Mouse (Mus musculus) A20 (cell line): ENCODE measurements around the gene Nrxn1.

Experiments used
- DNase-seq: peaks from one replicate; pipeline ENCODE4 v3.0.0-alpha.2; 2011; ENCODE audit warnings: low read depth, low spot score

Gene Nrxn1

GRCm38 (mm10) chr17:90087616-90088313, 1005.1 kb downstream of the Nrxn1 start:
- no peak for DNase-seq

GRCm38 (mm10) chr17:90086826-90087225, 1006.0 kb downstream of the Nrxn1 start:
- no peak for DNase-seq

GRCm38 (mm10) chr17:90079003-90079402, 1013.9 kb downstream of the Nrxn1 start:
- DNase-seq: no peak

- no peak for DNase-seq
Observed at GRCm38 (mm10) chr17:90078488-90078887, 1014.4 kb downstream of the Nrxn1 start.

- DNase-seq: no peak
Observed at GRCm38 (mm10) chr17:90062866-90063265, 1030.0 kb downstream of the Nrxn1 start.

GRCm38 (mm10) chr17:90060872-90061271, 1032.0 kb downstream of the Nrxn1 start:
- DNase-seq: no peak

- no peak for DNase-seq
Observed at GRCm38 (mm10) chr17:90060168-90060567, 1032.7 kb downstream of the Nrxn1 start.

- no peak for DNase-seq
Observed at GRCm38 (mm10) chr17:90059320-90060111, 1033.4 kb downstream of the Nrxn1 start.

- DNase-seq: no peak
Observed at GRCm38 (mm10) chr17:90054312-90054711, 1038.6 kb downstream of the Nrxn1 start.

GRCm38 (mm10) chr17:90039316-90039715, 1053.6 kb downstream of the Nrxn1 start:
- DNase-seq: no peak

GRCm38 (mm10) chr17:90032416-90032815, 1060.5 kb downstream of the Nrxn1 start:
- no peak for DNase-seq

- no peak for DNase-seq
Observed at GRCm38 (mm10) chr17:90016636-90017035, 1076.2 kb downstream of the Nrxn1 start.

- no peak for DNase-seq
Observed at GRCm38 (mm10) chr17:90011761-90012160, 1081.1 kb downstream of the Nrxn1 start.

GRCm38 (mm10) chr17:90007438-90008109, 1085.3 kb downstream of the Nrxn1 start:
- no peak for DNase-seq

GRCm38 (mm10) chr17:89990651-89991050, 1102.2 kb downstream of the Nrxn1 start:
- no peak for DNase-seq
